Mouse (Mus musculus) olfactory bulb, adult 2 months (tissue): ENCODE measurements around the gene Fgf8.

ENCODE experiments used
- CTCF ChIP-seq: fragments of 200-500 bp; IDR thresholded peaks from 2 replicates; pipeline ENCODE4 v1.5.1; 2012; ENCODE audit warnings: low read depth, mild to moderate bottlenecking, low read length, moderate library complexity; ENCODE audit not compliant: insufficient read depth
- POLR2A ChIP-seq: fragments of 200-500 bp; IDR thresholded peaks from 2 replicates; pipeline ENCODE4 v1.6.1; 2012; ENCODE audit warnings: mild to moderate bottlenecking, low read depth, low read length, moderate library complexity; ENCODE audit not compliant: insufficient read depth

- TF ChIP-seq POLR2A (peak; percentile 96), CTCF (no peak)
These were observed 40.6 kb upstream of the Fgf8 start, which contains the start of gene Mgea5 for GRCm38 (mm10) chr19:45783181-45783932.
